Mouse (Mus musculus) macrophage (primary cell): ENCODE results near the gene Trem1. TPM values are rescaled to one million over a fixed set of nuclear protein-coding genes. Genes with fewer than 3 reads are reported as not detected.
A peak's percentile ranks its signal among the peaks of the same experiment; 100 is the strongest.

ENCODE experiments used
- H3K27ac ChIP-seq: fragments of 350-480 bp; formaldehyde crosslinking; 2 replicates; pipeline ENCODE4 v1.9.0; 2021
- H3K36me3 ChIP-seq: fragments of 350-480 bp; formaldehyde crosslinking; 2 replicates; pipeline ENCODE4 v1.9.0; 2021; ENCODE audit errors: inconsistent target
- H3K4me3 ChIP-seq: fragments of 350-480 bp; formaldehyde crosslinking; 2 replicates; pipeline ENCODE4 v1.9.0; 2021; ENCODE audit errors: inconsistent target
- H3K79me2 ChIP-seq: fragments of 350-480 bp; formaldehyde crosslinking; 2 replicates; pipeline ENCODE4 v1.9.0; 2021; ENCODE audit errors: inconsistent target
- WGBS: methylation state at CpG from one replicate; pipeline ENCODE4 v1.1.7; 2026; ENCODE audit warnings: inconsistent platforms; ENCODE audit not compliant: missing documents; 5-methylcytosine and 5-hydroxymethylcytosine counted together
- polyA plus RNA-seq: library from polyadenylated mRNA; stranded (reverse); fragments of 250-400 nt; gene quantifications from 3 replicates; pipeline ENCODE4 v1.2.4, GENCODE M21; 2018; ENCODE audit warnings: inconsistent platforms

The Trem1 gene
- polyA plus RNA-seq, 1 experiment from 2014 or later = 0.24 TPM

DNA sequence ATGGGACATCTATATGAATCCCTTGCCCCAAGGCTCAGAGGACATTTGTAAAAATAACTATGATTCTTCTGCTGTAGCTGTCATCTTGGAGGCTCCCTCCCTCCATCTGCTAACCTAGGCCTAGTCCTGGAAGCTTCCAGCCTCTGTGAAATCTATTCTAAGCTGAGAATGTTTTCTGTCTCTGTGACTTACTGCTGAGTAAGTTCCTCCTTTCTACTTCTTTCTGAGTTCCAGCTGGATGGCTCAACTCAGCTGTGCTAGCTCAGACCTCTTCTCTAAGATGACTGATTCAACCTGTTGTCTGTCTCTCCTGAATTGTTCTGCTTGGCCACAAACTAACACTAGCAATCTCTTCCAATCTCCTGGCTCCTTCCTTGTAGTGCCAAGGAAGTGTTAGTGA lies 45.8 kb downstream of the Trem1 start:
- H3K4me3 ChIP-seq = no peak overlapping the region
- peak overlapping the region; percentile 46 for H3K27ac ChIP-seq
- no peaks in the 10 kb centered on the region for H3K36me3 ChIP-seq
- no peaks in the 10 kb centered on the region for H3K79me2 ChIP-seq

GRCm38 (mm10) chr17:48279002-48279401 lies 46.4 kb downstream of the Trem1 start:
- Histone ChIP-seq H3K79me2 (no peaks in the 10 kb centered on the region), H3K27ac (peak overlapping the region; percentile 46), H3K36me3 (no peaks in the 10 kb centered on the region), H3K4me3 (no peak overlapping the region)
- 94% methylated on average over 4 of the region's 4 CpGs for WGBS

GRCm38 (mm10) chr17:48280943-48281738 lies 48.6 kb downstream of the Trem1 start:
- no peak overlapping the region for H3K27ac ChIP-seq
- WGBS = 57% methylated on average over 12 of the region's 18 CpGs
- no peak overlapping the region for H3K4me3 ChIP-seq
- no peaks in the 10 kb centered on the region for H3K36me3 ChIP-seq
- H3K79me2 ChIP-seq = no peaks in the 10 kb centered on the region

- WGBS = 37% methylated on average over 3 of the region's 3 CpGs
- no peak overlapping the region for H3K4me3 ChIP-seq
- H3K79me2 ChIP-seq = no peaks in the 10 kb centered on the region
- no peak overlapping the region for H3K27ac ChIP-seq
- H3K36me3 ChIP-seq = no peaks in the 10 kb centered on the region
Observed at GRCm38 (mm10) chr17:48281739-48282085, 49.1 kb downstream of the Trem1 start.

DNA sequence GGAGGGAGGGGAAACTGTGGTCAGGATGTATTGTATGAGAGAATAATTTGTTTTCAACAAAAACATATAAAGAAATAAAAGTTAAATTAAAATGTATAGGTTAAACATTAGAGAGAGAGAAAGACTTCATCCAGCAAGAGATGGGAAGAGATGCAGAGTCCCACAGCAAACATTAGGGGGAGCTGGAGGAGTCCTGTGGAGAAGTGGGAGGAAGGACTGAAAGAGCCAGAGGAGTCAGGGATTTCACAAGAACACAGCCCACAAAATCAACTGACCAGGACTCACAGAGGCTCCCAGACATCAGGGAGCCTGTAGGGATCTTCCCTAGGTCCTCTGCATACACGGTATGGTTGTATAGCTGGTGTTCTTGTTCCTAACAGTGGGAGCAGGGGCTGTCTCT lies 54.2 kb downstream of the Trem1 start:
- Histone ChIP-seq H3K36me3 (no peaks in the 10 kb centered on the region), H3K79me2 (no peaks in the 10 kb centered on the region), H3K27ac (peak overlapping the region; percentile 67), H3K4me3 (no peak overlapping the region)
- 35% methylated on average over 1 of the region's 1 CpGs for WGBS

DNA sequence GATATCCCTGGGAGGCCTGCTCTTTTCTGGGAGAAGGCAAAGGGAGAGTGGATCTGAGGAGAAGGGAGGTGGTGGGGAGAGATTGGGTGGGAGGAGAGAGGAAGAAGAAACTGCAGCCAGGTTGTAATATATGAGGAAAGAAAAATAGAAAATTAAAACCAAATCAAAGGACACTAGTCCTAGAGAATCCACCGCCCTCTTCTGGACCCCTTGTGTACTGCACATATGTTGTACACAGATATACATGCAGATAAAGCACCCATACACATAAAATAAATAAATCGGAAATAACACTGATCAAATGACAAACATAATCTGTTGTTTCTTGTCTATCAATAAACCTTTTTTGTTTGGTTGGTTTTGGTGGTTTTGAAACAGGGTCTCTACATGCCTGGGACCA lies 54.7 kb downstream of the Trem1 start:
- WGBS = 69% methylated on average over 2 of the region's 2 CpGs
- Histone ChIP-seq H3K36me3 (no peaks in the 10 kb centered on the region), H3K79me2 (no peaks in the 10 kb centered on the region), H3K4me3 (no peak overlapping the region), H3K27ac (peak overlapping the region; percentile 67)

GRCm38 (mm10) chr17:48293500-48294194 lies 61.1 kb downstream of the Trem1 start:
- no peaks in the 10 kb centered on the region for H3K79me2 ChIP-seq
- no peaks in the 10 kb centered on the region for H3K36me3 ChIP-seq
- H3K27ac ChIP-seq = no peak overlapping the region
- 41% methylated on average over 5 of the region's 5 CpGs for WGBS
- no peak overlapping the region for H3K4me3 ChIP-seq

Other genes starting within 250 kb of the Trem1 start
- gene 1700122O11Rik, start 194.5 kb upstream of the Trem1 start, polyA plus RNA-seq = not detected in 3 replicates
- gene 1700067P10Rik, start 143.4 kb upstream of the Trem1 start, polyA plus RNA-seq = not detected in 3 replicates
- gene 9830107B12Rik, start 86.5 kb upstream of the Trem1 start, polyA plus RNA-seq = 0.14 TPM in 1 of 3 replicates, not detected in the others
- gene A530064D06Rik, start 65.5 kb upstream of the Trem1 start, polyA plus RNA-seq = 20.1 to 48.7 TPM (median 26.5 TPM) in 3 replicates
- 0.42 to 0.67 TPM in 2 of 3 replicates, not detected in the other for gene Trem3, start 15.0 kb downstream of the Trem1 start, polyA plus RNA-seq
- gene Treml4, start 31.5 kb downstream of the Trem1 start, polyA plus RNA-seq = 0.52 to 1.5 TPM (median 1.4 TPM) in 3 replicates
- 10.8 to 16.6 TPM (median 14.5 TPM) in 3 replicates for gene Treml2, start 66.7 kb downstream of the Trem1 start, polyA plus RNA-seq
- 36.0 to 70.3 TPM (median 51.1 TPM) in 3 replicates for gene B430306N03Rik, start 83.4 kb downstream of the Trem1 start, polyA plus RNA-seq
- 965 to 1,222 TPM (median 1,131 TPM) in 3 replicates for gene Trem2, start 113.6 kb downstream of the Trem1 start, polyA plus RNA-seq
- 2.0 to 2.7 TPM (median 2.4 TPM) in 3 replicates for gene Treml1, start 127.1 kb downstream of the Trem1 start, polyA plus RNA-seq
- 75.7 to 108 TPM (median 86.8 TPM) in 3 replicates for gene Nfya, start 177.1 kb downstream of the Trem1 start, polyA plus RNA-seq
- gene Oard1, start 177.2 kb downstream of the Trem1 start, polyA plus RNA-seq = 22.0 to 30.1 TPM (median 23.8 TPM) in 3 replicates
- not detected in 3 replicates for gene Apobec2, start 200.2 kb downstream of the Trem1 start, polyA plus RNA-seq
- not detected in 3 replicates for gene Tspo2, start 218.8 kb downstream of the Trem1 start, polyA plus RNA-seq
- not detected in 3 replicates for gene Unc5cl, start 222.1 kb downstream of the Trem1 start, polyA plus RNA-seq